12 mouse cellular contexts compared by ENCODE assay signal in genomic region chr13:26714056-26714455, GRCm38 (mm10). TPM values are rescaled to one million over a fixed set of nuclear protein-coding genes. Genes with fewer than 3 reads are reported as not detected.
DNase-seq lines count a peak whose midpoint lies in the region.
"Had no signal": no experiment of that assay in that cellular context is flagged by ENCODE, and none has a peak within 500 bp of the region (broad histone marks: within the 10 kb centered on the region; RNA-seq: fewer than 3 reads in every experiment).

No protein-coding gene starts in this region.

- intact Hi-C loops in heart, postnatal 25 days (cut with DNase I), result no loop called here
- intact Hi-C loops in heart, postnatal 36 days (cut with DNase I), result no loop called here
- intact Hi-C loops in gastrocnemius, postnatal 14 days (cut with DNase I; ENCODE audit: low total_unique reads), result no loop called here
- intact Hi-C loops in left cerebral cortex, postnatal 4 days (cut with DNase I), result no loop called here

- peak; percentile 1 for DNase-seq in heart, postnatal 25 days (ENCODE audit: low spot score)
- no peak for DNase-seq in heart, postnatal 36 days
- peak; percentile 86 for DNase-seq in brain, adult 2 months (ENCODE audit: low read depth, low spot score)
- peak; percentile 16 for DNase-seq in gastrocnemius, postnatal 14 days
- peak; percentile 5 for DNase-seq in left cerebral cortex, postnatal 4 days
- no peak for DNase-seq in lung, postnatal 25 days (ENCODE audit: low spot score)
- DNase-seq in thymus, adult 18-20 months, result no peak
- DNase-seq: kidney, adult 8-10 months; lung, adult 2 months; retina, postnatal 1 day had no signal

RNA-seq across cellular contexts. Expression of gene Hdgfl1, which starts 55.9 kb away (rescaled TPM):
- total RNA-seq in heart, postnatal 25 days (2021), result not detected
- total RNA-seq in heart, postnatal 36 days (2021), result not detected
- not detected for total RNA-seq in gastrocnemius, postnatal 14 days (2021)
- total RNA-seq in left cerebral cortex, postnatal 4 days (2021), result not detected
- total RNA-seq: common myeloid progenitor, adult 5-6 weeks; granulocyte monocyte progenitor cell, adult 5-6 weeks had no signal

Comparison
In these comparisons a context has a peak if more than half of its experiments do, and no peak if none do; other contexts are left out.
1. DNase-seq: peak in heart, postnatal 25 days (single experiment), brain, adult 2 months (single experiment), gastrocnemius, postnatal 14 days (single experiment) and left cerebral cortex, postnatal 4 days (single experiment); none in heart, postnatal 36 days (0 of 2), lung, postnatal 25 days (single experiment) and thymus, adult 18-20 months (0 of 2).